Mouse (Mus musculus) testis, postnatal 10 days (tissue): ENCODE results near the gene Thbs4.

ENCODE experiments used
- DNase-seq: peaks from one replicate; pipeline ENCODE4 v3.0.0; 2021; ENCODE audit warnings: low spot score

The Thbs4 gene

DNA sequence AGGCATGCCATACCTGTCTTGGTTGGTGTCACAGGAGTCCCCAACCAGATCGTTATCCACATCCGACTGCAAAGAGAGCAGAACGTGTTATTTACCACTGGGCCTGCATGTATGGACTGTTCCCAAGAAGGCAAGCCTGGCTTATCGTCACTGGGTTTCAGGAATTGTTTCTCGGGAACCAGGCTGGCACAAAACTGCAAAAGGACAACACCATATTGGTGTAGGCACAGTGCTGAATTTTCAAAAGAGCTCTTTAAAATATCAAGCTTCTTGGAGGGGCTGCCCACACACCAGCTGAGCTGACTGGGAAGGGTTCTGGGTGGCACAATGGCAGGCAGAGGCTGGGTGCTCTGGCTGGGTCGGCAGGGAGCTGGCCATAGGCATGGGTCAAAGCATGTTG, 34.1 kb downstream of the Thbs4 start:
- DNase-seq, result no peak

DNA sequence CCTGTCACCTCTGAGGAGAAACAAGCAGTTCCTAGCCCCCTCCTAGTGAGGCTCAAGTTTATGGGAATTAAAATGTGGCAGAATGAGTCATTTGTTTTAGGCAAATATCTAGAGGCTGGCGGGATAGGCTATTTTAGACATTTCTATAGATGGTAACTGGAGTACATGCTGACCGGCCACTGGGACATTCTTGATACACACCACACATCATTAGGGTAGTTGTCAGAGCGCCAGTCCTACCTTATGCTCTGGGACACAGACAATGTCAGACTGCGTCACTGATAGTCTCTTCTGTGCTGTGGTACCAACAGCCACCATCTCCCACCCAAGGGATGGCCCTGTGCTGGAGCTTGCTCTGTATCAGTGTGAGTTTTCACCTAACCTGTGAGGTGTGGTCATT, 35.5 kb downstream of the Thbs4 start:
- no peak for DNase-seq

DNA sequence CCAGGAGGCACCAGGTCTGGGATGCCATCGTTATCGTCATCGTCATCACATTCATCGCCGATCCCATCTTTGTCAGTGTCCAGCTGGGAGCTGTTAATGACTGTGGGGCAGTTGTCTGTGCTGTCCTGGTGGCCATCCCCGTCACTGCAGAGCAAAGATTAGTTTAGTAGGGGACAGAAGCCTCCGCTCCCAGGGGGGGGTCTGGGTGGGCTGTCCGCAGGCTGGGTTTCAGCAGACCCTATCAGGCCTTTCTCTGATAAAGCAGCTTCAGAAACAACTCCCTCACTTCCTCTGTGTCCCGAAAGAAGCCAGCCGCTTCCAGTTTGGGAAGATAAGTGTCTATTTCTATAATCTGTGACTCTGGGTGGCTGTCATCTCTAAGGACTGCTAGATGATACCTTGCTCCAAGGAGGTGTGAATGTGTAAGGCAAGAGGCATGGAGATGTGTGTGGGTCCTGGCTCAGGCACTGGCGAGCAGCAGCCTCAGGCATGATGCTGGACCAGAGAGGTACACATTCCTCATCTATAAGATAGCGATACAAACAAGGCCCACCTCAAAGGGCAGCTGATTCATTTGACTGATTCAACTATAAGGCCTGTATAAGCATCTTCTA, 36.5 kb downstream of the Thbs4 start:
- DNase-seq, result no peak

DNA sequence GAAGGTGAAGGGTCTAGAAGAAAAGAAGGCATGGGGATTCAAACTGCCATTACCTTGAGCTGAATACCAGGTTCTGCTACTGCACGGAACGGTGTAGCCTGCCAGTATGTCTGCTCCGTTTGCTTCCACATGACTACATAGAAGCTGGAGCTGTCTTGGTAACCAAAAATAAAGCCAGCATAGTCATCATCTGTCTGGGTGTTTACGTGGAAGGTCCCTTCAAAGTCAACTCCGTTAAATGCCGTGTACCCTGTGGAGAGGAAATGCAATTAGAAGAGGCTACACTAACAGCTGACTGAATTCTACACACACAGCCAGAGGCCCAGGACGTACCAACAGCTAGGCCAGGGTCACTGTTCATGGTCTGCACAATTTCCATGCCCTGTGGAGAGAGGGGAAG, 39.6 kb downstream of the Thbs4 start:
- no peak for DNase-seq

DNA sequence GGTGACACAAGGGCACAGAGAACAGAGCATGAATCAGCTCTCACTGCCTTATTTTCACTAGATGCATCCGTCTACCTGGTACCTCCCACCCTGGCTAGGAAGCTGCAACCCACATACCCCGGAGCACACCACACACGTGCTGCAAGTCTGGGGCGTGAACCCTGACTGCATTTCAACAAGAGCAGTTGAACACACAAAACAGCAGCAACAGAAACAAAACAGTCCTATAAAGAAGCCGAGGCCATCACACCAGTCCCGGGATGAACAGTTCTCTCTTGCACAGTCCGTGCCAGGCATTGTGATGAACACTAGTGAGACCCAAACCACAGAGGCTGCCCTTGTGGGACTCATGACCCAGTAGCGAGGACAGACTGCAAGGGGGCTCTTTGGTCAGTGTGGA, 40.9 kb downstream of the Thbs4 start:
- DNase-seq, result no peak

DNA sequence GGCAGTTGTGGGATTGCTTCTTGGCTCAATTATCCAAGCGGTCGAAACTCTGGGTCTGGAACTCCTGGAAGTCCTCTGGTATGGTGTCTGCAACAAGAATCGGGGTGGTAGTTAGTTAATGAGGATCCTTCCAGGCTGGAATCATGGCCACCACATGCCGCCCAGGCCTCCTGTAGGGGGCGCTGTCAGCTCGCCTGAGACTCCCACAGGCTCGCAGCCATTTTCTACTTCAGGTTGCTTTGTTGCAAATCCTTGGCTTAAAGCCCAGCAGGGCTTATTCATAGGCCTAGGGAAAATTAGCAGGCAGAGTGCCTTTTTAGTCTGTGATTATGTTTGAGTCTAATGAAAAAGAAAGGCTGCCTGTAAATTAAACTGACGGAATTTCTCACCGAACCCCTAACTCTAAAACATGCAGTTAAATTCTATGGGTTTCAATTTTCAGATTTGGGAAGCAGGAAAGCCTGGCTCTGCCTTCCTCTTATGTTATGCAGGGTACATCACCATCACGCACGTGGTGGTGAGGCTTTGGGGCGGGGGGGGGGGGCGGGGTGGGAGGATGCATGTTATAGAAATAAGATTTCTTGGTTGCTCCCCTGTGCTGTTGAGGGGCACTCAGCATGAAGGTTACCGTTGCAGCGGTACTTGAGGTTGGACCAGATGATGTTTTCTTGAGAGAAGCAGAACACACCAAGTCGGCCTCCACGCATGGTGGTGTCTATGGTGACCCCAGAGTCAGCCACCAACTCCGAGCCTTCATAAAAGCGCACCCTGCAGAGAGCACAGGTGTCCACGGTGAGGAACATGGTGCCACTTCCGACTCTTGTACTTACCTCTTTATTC, 42.7 kb downstream of the Thbs4 start:
- peak; percentile 95 for DNase-seq

DNA sequence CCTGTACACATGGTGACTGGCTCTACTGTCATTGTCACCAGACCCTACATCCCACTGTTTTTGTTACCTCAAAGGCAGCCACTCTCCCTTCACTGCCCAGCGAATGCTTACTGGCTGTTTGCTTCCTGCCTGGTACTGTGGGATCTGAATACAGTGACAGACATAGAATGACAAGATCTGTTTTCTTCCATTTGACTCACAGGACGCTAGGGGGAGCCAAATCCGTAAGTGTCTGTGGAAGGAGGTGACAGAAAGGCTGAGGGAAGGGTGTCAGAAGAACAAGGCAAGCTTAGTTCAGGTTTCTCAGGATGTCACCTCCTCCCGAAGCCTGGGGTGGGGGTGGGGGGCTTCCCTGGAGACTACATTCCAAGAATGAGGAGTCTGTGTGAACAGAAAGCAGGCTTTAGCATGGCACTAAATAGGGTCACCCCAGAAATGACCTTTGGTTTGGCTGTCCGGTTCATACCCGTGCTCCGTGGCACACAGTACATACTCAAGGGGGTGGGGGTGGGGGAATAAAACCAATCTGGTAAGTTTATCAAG, 43.6 kb downstream of the Thbs4 start:
- DNase-seq, result peak; percentile 83

DNA sequence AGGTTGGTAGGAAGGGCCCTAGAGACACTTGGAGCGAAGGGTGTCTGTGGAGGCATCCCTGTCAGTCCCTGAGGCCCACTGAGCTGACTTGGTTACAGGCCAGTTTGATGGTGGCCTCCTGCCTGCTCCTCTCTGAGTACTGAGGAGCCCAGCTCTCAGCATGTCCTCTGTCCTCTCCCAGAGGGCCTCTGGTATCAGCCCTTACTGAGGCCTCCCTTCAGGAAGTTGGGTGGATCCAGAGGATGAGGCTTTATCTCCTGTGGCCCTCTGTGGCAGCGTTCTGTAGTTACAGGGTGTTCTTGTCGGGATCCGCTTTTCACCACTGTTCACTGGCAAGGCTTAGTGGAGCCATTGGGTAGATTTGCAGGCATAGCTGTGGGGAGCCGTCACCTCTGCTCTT, 51.3 kb downstream of the Thbs4 start:
- no peak for DNase-seq

DNA sequence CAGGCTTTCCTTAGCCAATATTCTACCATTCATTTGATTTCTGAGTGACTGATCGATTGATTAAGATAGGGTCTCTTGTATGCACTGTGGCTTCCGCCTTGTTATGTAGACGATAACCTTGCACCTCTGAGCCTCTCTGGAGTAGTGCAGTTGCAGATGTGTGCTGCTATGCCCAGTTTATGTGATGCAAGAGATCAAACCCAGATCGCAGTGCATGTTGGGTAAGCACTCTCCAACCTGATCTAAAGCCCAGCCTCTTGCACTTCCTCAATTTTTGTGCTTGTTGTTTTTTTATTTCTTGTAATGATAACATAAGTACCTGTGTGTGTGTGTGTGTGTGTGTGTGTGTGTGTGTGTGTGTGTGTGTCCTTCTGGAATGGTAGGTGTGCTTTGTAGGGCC, 51.7 kb downstream of the Thbs4 start:
- no peak for DNase-seq

DNA sequence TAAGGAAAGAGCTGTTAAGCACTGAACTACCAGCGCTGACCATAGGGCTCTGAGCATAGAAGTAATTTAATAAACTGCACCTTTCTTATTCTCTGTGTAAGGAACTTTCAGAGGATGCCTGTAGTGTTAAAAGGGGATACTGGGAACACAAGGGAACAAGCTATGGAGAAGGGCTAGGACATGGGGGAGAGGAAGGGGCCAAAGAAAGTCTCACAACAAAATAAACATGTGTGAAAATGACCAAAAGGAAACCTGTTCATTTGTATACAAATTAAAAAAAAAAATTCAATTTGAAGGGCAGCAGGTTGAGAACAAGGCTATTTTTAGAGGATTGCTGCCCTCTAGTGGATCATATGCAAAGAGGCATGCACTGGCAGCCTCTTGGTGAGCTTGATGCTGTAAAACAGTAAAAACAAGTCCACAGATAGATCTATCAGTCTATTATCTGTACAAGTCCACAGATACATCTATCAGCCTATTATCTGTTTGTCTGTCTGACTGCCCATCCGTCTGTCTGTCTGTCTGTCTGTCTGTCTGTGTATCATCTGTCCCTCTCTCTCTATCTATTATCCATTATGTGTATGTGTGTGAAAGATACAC, 53.8 kb downstream of the Thbs4 start:
- peak; percentile 36 for DNase-seq

DNA sequence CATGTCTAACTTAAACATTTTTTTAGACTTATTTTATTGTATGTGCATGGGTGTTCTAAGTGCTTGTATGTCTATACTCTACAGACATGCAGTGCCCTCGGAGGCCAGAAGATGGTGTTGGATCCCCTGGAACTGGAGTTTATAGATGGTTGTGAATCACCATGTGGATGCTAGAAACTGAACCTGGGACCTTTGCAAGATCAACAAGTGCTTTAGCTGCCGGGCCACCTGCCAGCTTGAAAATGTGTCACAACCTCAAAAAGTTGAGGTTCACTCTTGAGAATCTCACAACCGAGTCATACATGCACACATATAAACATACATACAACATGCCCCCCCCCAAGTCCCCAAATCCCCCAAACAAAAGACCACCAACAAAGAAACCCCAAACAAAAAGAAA, 54.8 kb downstream of the Thbs4 start:
- peak; percentile 38 for DNase-seq

DNA sequence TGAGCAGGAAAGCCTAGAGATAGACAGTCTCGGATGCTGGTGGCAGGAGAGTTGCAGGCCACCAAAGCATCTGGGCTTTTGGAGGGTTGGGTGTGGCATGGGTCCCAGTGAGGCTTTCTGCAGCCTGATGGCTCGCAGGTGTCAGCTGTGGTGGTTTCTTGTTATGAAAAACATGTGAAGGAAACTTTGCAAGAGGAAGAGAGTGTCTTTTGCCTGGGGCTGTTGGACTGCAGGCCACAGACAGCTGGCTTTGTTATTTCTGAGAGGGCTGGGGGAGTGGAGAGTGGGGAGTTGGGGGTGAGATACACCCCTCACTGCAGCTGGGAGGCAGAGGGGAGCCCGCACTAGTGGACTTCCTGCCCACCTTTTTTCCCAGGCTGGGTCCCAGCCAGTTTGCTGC, 55.8 kb downstream of the Thbs4 start:
- DNase-seq, result peak; percentile 37

DNA sequence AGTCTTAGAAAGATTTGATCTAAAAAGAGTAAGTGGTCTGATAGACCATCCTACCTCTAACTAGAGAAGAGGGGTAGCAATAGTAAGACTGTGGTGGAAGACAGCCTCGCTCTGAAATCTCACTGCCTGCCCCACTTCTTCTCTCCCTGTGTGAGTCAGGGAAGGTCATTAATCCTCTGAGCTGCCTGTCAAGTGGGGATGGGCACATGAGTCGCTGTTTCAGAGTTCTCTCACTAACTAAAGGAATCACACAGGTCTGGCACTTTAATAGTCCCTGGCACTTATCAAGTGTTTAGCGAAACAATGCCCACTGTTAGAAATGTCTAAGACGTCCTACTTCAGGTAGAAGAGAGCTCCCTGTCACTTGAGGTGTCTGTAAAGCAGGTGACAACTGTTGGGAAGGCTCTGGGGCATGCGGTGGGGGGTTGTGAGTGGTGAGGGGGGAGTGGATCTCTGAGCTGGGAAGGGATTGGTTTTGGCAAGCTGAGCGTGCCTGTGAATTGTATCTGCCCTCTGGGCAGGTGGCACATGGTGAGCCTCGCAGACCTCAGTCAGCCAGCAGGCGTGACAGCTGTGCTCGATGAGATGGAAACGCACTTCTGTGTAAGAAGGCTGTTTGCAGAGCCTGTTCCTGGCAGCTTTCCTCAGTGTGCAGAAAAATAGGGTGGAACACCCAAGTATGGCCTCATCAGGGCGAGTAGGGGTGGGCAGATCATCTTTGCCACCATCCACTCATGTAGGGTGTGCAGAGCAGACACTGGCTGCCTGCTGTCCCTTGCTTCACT, 57.9 kb downstream of the Thbs4 start:
- no peak for DNase-seq

DNA sequence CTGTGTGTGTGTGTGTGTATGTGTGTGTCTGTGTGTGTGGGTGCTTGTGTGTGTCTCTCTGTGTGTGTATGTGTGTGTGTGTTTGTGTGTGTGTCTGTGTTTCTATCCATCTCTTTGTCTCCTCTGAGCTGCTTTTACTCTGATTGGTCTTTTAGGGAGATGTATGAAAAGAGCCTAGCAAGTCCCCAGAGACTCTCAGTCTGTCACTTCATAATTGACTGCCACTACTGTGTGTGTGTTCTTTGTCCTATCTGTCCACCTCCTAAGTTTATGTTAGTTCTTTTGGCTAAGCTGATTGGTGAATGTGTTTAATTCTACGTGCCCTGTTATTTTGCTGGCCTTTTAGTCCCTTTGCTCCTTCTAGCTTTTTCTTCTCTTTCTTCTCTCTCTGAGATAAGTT, 58.9 kb downstream of the Thbs4 start:
- DNase-seq, result no peak

DNA sequence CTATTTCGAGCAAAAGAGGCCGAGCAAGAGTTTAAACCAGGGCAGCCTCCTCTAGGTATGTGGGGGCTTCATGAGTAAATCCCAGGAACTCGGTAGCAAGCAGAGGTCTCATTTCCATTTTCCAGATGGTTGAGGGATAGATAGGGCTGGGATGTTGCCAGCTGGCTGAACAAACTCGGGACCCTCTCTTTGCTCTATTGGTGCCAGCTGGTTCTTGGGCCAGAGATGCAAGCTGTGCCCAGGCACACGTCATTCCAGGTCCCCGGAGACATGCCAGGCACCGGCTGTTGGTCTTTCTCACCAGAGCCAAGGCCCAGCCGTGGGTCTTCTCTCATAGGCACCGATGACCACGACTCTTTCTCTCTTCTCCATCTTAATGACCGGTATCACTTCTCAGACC, 60.9 kb downstream of the Thbs4 start:
- no peak for DNase-seq

DNA sequence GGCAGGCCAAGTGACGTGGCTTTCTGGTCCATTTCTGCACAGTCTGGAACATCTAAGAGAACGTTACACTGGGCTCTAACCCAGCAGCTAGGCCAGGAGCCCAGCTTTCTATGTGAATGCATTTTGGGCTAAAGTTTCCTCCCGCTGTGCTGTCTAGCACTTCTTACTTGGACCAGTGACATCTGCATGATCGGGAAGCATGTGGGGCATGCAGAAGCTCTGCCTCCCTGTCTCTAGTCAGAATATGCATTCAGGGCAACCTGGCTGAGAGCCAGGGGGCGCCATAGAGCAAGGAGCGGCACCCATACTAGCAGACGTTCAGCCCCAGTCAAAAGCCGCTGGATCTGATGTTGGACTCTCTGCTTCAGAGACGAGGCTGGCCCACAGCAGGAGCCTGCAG, 61.4 kb downstream of the Thbs4 start:
- peak; percentile 72 for DNase-seq

DNA sequence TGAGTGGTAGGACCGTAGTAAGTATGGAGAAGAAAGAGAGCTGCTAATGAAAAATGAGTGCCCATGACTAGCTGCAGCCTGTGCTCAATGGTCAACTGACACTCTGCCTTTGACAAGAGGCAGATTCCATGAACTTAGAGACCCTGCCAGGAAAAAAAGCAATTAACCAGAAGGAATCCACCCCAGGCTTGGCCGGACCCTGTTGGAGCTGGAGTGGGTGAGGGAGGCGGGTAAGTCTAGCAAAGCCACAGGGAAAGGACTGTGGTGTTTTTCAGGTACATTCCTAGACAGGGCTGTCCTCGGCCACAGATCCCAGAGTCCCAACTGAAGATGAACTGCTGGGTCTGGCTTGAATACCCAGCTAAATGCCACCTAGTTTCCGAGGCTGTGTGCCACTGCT, 61.8 kb downstream of the Thbs4 start:
- DNase-seq, result no peak

DNA sequence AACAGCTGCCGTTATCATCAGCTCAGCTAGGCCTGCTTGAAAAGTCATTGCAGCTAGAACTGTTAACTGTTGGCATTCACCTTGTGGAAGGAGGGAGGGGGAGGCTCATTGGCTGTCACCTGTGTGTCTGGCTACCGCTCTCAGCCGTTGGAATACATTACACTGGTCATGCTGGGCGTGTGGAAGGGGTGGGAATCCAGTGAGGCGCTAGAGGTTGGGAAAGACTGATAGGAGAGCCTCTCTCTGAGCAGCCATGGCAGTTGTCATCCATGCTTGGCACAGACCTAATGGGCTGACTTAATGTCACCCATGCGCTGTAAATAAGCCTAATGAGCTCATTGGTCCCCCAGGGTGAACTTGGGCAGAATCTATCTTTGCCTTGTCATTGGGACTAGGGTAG, 62.8 kb downstream of the Thbs4 start:
- DNase-seq, result peak; percentile 32

DNA sequence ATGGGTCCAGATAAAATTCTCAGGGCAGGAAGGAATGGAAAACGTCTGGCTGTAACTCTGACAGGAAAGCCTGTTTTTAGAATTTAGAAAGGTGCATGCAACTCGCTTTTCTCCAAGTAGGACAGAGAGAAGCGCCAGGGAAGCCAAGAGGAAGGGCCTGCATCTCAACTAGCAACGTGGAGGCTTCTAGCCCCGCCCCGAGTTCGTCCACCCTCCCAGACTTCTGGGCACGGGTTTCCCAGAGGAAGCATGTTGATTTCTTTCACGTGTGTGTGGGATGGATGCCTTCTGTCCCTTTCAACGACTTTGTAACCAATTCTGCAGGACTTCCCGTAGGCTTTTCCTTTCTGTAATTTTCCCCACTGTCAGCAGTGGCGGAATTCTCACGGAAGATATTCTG, 64.8 kb downstream of the Thbs4 start:
- DNase-seq, result peak; percentile 75

DNA sequence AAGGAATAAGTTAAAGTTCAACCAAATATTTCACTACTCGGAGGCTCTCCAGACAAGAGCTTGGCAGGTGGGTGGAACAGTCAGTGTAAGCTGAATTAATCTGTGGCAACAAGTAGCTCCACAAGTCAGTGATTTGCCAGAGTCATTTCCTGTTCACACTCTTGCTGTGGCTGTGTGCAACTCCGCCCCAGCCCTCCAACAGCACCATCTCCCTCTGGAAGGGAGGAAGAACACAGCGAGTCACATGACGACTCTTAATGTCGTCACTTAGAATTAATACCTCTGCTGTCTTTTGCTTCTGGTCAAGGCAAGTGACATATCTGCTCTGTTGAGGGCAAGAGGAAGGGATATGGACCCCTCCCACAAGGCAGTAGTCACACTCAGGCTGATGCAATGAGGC, 72.2 kb downstream of the Thbs4 start:
- DNase-seq, result peak; percentile 17

DNA sequence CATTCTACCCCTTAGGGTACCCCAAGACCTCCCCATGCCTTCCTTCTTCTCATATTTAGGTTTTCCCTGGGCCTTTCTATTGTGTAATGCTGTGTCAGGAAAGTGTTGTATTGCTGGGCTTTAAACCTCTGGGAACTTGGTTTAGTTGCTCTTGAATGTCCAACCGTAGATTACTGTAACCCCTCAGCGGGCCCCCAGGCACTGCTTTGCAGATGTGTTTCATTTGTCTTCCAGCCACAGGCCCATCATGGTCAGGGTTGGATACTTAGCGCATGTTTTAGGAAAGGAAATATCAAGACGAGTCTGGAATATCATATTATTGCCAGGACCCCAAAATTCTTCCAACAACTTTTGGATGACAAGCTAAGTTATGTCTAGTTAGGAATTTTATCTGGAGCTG, 73.6 kb downstream of the Thbs4 start:
- DNase-seq, result peak; percentile 38
